Mouse (Mus musculus): ENCODE measurements around the gene Kif7.

- no peak for TF ChIP-seq POLR2A (IDR thresholded peaks at IDR 0.05; ENCODE audit: insufficient read depth, low read depth, low read length)
- TF ChIP-seq CTCF (IDR thresholded peaks at IDR 0.05), result no peak
These were observed 42.7 kb upstream of the Kif7 start for GRCm38 (mm10) chr7:79758176-79758575.
